Mouse (Mus musculus) cerebellum, adult (tissue): ENCODE results near the gene Gdf15.

Experiments
- ATAC-seq: cut with Nextera tagmentation; 2 replicates; pipeline ENCODE4 v1.9.2; 2017; ENCODE audit warnings: mild to moderate bottlenecking, moderate library complexity, mixed read lengths; ENCODE audit not compliant: insufficient number of reproducible peaks, low FRiP score, low TSS enrichment

Gene Gdf15

DNA sequence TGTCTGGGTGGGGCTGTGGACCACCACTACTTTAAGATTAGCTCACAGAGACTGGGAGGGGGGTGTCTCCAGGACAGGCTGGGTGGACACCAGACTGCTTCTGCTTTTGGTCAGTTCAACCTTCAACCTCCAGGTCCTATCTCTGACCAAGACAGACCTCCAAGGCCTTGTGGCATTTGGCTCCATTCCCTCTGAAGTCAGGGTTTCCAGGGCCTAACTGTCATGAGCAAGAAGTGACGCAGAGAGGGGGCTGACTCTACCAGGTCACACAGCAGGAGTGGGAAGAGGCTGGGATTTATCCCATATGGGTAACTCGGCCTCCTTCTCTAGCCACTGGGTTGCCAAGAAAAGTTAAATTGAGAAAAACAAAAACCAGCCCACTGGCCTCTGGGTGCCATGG is 25.5 kb upstream of the Gdf15 start:
- no peak for ATAC-seq

- no peak for ATAC-seq
Observed at GRCm38 (mm10) chr8:70657214-70657613, 25.0 kb upstream of the Gdf15 start.

- ATAC-seq: no peak
Observed at GRCm38 (mm10) chr8:70656193-70656790, 24.0 kb upstream of the Gdf15 start.

- ATAC-seq: no peak
Observed at GRCm38 (mm10) chr8:70655469-70655868, 23.2 kb upstream of the Gdf15 start.

- no peak for ATAC-seq
Observed at GRCm38 (mm10) chr8:70654121-70654520, 21.9 kb upstream of the Gdf15 start.

DNA sequence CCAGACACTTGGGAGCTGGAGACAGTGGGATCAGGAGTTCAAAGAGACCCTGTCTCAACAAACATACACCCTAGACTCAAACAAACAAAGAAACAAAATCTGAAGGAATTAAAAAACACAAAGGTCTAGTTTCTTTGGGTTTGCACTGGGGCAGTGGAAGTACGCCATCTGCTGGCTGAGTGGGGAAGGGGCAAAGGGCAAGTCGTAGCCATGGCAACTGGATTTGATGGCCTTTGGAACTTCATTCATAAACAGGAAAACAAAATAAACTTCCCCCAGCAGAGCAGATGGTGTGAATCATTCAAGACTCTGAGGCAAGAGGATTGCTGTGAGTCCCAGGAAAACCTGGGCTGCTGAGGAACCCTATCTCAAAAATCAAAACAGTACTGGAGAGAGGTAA is 21.0 kb upstream of the Gdf15 start:
- no peak for ATAC-seq

GRCm38 (mm10) chr8:70650351-70650750 is 18.1 kb upstream of the Gdf15 start:
- ATAC-seq: no peak

- ATAC-seq: no peak
Observed at GRCm38 (mm10) chr8:70649324-70649723, 17.1 kb upstream of the Gdf15 start.

GRCm38 (mm10) chr8:70648921-70649320 is 16.7 kb upstream of the Gdf15 start:
- ATAC-seq: no peak

DNA sequence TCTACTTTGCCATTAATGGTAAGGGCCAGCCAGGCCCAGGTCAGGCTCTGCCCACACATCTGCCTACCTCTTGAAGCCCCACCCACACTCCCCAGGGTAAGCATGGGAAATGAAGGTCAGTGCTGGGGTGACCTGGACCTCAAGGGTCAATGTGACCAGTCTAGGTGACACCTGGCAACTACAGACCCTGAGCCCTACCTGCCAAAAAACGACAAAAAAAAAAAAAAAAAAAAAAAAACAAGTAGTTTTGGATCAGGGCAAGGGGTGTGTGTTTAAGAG is 15.8 kb upstream of the Gdf15 start:
- no peak for ATAC-seq

GRCm38 (mm10) chr8:70647343-70648163 is 15.3 kb upstream of the Gdf15 start:
- ATAC-seq: no peak

DNA sequence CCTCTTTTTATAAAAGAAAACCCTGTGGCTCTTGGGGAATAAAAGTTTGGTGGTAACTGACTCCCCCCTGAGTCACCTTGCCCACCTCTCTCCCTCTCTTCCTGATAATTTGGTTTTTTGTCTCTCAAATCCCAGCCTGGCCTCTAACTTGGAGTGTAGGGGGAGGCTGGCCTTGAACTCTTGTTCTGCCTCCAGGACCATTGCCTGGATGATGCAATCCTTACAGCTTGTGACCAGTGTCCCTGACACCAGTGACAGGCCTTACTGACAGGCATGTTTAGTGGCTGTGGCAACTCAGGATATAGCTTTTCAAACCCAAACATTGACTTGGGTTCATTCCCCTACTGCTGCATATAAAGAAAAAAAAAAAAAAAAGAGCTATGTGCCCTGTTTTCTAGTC is 14.5 kb upstream of the Gdf15 start:
- ATAC-seq: no peak

DNA sequence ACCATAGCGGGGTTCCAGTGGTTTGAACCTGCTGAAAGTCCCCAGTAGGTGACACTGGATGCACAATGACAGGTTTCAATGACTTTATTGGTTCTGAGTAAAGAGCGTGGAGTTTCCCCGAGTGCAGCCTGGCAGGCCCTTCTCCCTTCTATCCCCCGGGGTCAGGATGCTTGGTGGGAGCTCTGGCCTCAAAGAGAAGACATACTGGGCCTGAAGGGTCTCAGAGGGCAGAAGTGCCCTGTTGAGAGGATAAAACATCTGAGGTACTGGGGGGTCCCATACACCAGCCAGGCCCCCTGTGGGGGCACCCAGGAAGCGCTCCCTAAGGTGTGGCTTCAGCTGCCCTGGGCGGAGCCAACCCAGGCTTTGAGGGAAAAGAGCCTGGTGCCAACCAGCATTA is 14.1 kb upstream of the Gdf15 start:
- no peak for ATAC-seq

DNA sequence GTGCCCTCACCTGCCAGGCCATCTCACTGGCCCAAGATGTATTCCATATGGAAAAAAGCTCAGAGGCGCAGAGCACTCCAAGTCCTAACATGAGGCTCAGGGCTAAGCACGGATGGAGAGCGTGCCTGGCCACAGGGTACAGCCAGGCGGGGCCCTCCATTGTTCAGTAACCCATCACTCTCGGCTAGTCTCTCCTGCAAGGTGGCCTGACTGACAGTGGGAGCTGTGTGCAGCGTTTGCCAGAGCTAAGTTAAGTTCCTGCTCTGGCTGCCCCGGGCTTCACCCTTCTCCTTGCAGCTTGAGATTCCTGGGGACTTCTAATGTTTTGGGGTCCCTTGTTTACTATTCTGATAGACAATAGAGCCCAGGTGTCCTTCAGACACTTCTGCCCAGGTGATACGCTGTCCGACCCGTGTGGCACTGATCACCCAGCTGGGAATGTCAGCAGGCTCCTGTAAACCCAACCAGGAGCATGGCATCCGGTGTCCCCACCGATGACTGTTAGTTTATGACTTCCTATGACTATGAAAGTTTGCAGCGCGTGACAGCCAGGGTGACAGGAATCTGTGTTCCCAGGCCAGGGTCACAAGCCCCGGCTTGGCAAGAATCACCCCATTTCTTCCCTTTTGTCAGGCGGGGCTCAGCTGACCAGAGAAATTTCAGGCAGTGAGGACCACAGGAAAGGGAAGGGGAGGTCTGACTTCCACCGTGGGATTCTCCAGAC is 13.4 kb upstream of the Gdf15 start:
- no peak for ATAC-seq

DNA sequence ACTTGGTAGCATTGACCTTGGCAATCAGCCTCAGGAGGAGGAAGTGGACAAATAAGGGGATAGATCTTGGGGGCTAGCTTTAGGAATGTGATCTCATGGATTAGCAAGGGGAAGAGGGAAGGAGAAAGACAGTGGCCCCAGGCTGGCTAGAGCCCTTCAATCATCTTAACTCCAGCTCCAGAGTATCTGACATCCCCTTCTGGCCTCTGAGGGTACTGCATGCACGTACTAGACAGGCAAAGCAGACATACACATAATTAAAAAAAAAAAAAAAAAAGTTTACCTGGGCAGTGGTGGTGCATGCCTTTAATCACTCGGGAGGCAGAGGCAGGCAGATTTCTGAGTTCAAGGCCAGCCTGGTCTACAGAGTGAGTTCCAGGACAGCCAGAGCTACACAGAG is 11.8 kb upstream of the Gdf15 start:
- no peak for ATAC-seq

DNA sequence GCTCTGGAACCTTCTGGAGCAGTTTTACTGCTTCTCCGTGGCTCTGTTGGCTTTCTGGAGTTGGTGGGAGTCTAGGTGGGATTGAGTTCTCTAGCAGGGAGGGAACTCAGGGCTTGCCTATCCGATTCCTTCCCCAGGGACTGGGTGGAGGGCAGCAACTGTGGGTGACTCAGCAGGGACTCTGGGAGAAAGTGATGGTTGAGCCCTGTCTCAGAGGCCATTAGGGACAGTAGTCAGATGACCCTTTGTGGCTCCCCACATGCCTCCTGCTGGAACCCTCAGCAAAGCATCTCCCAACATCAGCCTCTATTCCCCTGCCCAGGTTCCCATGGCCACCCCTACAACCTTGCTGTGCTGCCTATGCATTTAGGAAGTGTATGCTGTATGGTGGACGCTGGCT is 10.8 kb upstream of the Gdf15 start:
- ATAC-seq: no peak

DNA sequence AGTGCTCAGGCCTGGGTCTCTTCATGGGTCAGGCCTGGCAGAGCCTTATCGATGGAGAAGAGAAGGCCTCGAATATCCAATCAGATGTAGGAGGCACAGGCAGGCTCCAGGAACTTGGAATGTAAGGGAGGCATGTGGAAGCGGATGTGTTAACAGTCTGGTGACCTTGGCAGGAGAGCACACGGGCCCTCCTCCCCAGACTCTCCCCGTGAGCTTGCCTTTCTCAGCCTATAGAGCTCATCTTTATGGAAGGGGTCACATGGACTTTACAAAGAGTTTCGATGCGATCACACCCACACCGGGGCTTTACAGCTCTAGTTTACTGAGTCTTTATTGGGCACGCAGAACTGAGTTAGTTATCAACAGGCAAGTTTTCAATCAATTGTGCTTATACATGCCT is 6.5 kb upstream of the Gdf15 start:
- ATAC-seq: no peak

DNA sequence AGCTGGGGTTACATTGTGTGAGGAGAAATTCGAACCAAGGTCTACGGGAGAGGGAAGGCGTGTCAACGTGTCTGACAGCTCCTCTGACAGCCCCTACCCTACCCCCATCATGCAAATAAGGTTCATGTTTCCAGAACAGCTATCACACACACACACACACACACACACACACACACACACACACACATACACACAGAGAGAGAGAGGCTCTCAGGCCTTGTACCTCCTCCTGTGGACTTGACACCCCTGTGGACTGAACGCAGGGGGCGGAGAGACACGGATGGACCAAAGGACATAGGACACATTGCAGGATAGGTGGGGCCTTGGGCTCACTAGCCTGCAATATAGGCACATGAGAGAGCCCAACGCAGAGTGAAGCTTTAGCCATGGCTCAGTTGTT is 4.6 kb upstream of the Gdf15 start:
- no peak for ATAC-seq

DNA sequence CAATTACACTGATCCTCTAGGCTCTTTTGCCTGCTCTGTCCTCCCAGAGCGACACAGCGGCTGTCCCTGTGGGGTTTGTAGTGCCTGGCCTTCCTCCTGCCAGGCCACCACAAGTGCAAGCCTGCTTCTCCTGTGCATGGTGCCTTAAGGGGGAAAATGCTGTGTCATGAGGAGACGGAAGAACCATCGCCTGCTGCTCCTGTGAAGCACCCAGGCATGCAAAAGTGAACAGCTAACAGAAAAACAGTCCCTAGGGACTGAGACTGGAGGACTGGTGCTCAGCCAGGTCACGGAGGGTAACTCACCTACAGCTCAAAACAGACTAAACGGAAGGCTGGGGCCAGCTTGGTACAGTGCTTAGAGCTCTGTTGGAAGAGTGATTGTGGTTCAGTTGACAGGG is 3.3 kb upstream of the Gdf15 start:
- ATAC-seq: no peak

GRCm38 (mm10) chr8:70634066-70634465 is 1.8 kb upstream of the Gdf15 start:
- ATAC-seq: no peak

DNA sequence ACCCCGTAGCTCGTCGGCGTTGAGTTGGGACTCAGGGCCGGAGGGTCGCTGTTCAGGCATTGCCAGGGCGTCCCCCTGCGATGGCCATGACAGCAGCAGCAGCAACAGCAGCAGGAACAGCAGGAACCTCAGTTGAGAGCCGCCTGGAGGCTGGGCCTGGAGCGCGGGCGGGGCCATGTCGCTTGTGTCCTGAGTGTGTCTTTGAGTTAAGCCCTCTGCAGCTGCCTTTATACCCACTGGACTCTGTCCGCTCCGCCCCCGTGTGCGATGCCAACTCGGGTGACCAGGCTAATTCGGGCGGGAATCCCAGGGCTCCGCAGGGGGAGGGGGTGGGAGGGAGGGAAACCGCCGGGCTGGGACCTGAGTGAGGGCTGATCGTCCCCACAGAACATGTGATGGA is 820 bp downstream of the Gdf15 start:
- no peak for ATAC-seq
